ENCODE assay signal across 8 mouse cellular contexts in genomic region chr13:24938683-24939082, GRCm38 (mm10). TPM values are rescaled to one million over a fixed set of nuclear protein-coding genes. Genes with fewer than 3 reads are reported as not detected.
DNase-seq lines count a peak whose midpoint lies in the region; TF ChIP-seq lines count a peak whose summit lies in the region.

No protein-coding gene starts in this region.

- peak; percentile 75 for TF ChIP-seq CTCF in lung, adult 2 months (IDR thresholded peaks at IDR 0.05; ENCODE audit: insufficient read depth, low read length)

- WGBS in lung, adult 2 months = 20% methylated on average over 9 of the region's 9 CpGs

- TF ChIP-seq POLR2A in lung, adult 2 months (IDR thresholded peaks at IDR 0.05; ENCODE audit: borderline replicate concordance, extremely low read depth, low read depth, low read length) = no peak

- H3K4me3 ChIP-seq in lung, adult 2 months (replicated peaks; ENCODE audit: extremely low read depth, low read depth, low read length) = peak overlapping the region; percentile 13

- peaks cover 7% of the 10 kb centered on the region for H3K4me1 ChIP-seq in lung, adult 2 months (ENCODE audit: control insufficient read depth, insufficient read depth, low read length)

- peak; percentile 88 for DNase-seq in A20 (ENCODE audit: low read depth, low spot score)
- DNase-seq in MEL-GATA-1-ER (ENCODE audit: extremely low read depth, low read depth) = peak; percentile 37
- peak; percentile 85 to 89 for DNase-seq in cerebellum, adult 18-20 months
- peak; percentile 40 to 48 for DNase-seq in gastrocnemius, adult 8-10 months (ENCODE audit: low spot score in 2 of 2)
- DNase-seq in kidney, postnatal 36 days = peak; percentile 85 to 92
- DNase-seq in lung, adult 2 months = peak; percentile 70
- peak; percentile 81 to 85 for DNase-seq in right cerebral cortex, adult 2 months (ENCODE audit: low spot score in 2 of 2)
- peak; percentile 31 for DNase-seq in urinary bladder, adult 2 months (ENCODE audit: low spot score)

RNA-seq across cellular contexts. Expression of gene Aldh5a1, which starts 1.2 kb away (rescaled TPM):
- 1 to 10 TPM; 6.7 to 9.3 (median 8.1) TPM for total RNA-seq in gastrocnemius, adult 8-10 months (2022)
- 3.8 TPM in 2 replicates for polyA plus RNA-seq in lung, adult 2 months (2012; rRNA removed)
- polyA plus RNA-seq in urinary bladder, adult 2 months (2012; rRNA removed) = 6.1 TPM in 2 replicates

RNA-seq across cellular contexts. Expression of gene Gpld1, which starts 4.3 kb away (rescaled TPM):
- 1 to 10 TPM in 1 of 4 experiments, under 1 TPM in 3; 0.36 to 1.3 (median 0.93) TPM for total RNA-seq in gastrocnemius, adult 8-10 months (2022)
- polyA plus RNA-seq in lung, adult 2 months (2012; rRNA removed) = 1.8 and 9.0 TPM in 2 replicates
- polyA plus RNA-seq in urinary bladder, adult 2 months (2012; rRNA removed) = 13.7 and 15.2 TPM in 2 replicates

Comparison
In these comparisons a context has a peak if more than half of its experiments do, and no peak if none do; other contexts are left out.
1. Peak in every context shown above with its lines: DNase-seq and H3K4me3 ChIP-seq.
2. DNase-seq: peak in every context shown above with its lines; median percentile 88 in kidney, postnatal 36 days; 88 in A20; 87 in cerebellum, adult 18-20 months; 83 in right cerebral cortex, adult 2 months; 70 in lung, adult 2 months; 44 in gastrocnemius, adult 8-10 months; 37 in MEL-GATA-1-ER; 31 in urinary bladder, adult 2 months.